ENCODE assay signal across 19 mouse cellular contexts in genomic region chr3:112384641-112385040, GRCm38 (mm10).
DNase-seq lines count a peak whose midpoint lies in the region.
"Had no signal": no experiment of that assay in that cellular context is flagged by ENCODE, and none has a peak within 500 bp of the region (broad histone marks: within the 10 kb centered on the region; RNA-seq: fewer than 3 reads in every experiment).

No protein-coding gene starts in this region.

- 70% methylated on average over 2 of the region's 2 CpGs for WGBS in heart, embryonic 10.5 days

- H3K36me3 ChIP-seq in heart, embryonic 10.5 days, result no peaks in the 10 kb centered on the region
- H3K36me3 ChIP-seq: G1E had no signal

- no peak overlapping the region for H3K4me3 ChIP-seq in heart, embryonic 10.5 days

- H3K27me3 ChIP-seq in heart, embryonic 10.5 days (ENCODE audit: insufficient read depth, poor library complexity, severe bottlenecking), result no peaks in the 10 kb centered on the region
- H3K27me3 ChIP-seq: CH12.LX, Patski had no signal

- no peak overlapping the region for H3K27ac ChIP-seq in heart, embryonic 10.5 days

- peak; percentile 74 for DNase-seq in heart, adult 11 months
- no peak for DNase-seq in heart, postnatal 25 days (ENCODE audit: low spot score)
- DNase-seq in heart, embryonic 10.5 days (ENCODE audit: low spot score), result peak; percentile 63
- DNase-seq in heart, adult 8-10 months (ENCODE audit: low spot score), result no peak
- peak; percentile 2 for DNase-seq in kidney, postnatal 10 days
- DNase-seq in kidney, postnatal 36 days, result no peak
- DNase-seq: adrenal gland, adult 2 months; adrenal gland, adult 8-10 months; adrenal gland, postnatal 10 days; adrenal gland, postnatal 14 days; adrenal gland, postnatal 25 days; adrenal gland, postnatal 36 days; B cell, adult 2 months; cerebellum, adult 11 months; cerebellum, adult 11-12 months; cerebellum, adult 18-20 months had no signal

- intact Hi-C loops in heart, postnatal 25 days (cut with DNase I), result no loop called here

- no peaks in the 10 kb centered on the region for H3K9me3 ChIP-seq in heart, embryonic 10.5 days

- no peaks in the 10 kb centered on the region for H3K4me1 ChIP-seq in heart, embryonic 10.5 days

Comparison
In these comparisons a context has a peak if more than half of its experiments do, and no peak if none do; other contexts are left out.
1. DNase-seq: peak in heart, adult 11 months (single experiment), heart, embryonic 10.5 days (single experiment) and kidney, postnatal 10 days (single experiment); none in heart, postnatal 25 days (single experiment), heart, adult 8-10 months (single experiment) and kidney, postnatal 36 days (0 of 2).